Mouse (Mus musculus) lung, embryonic 15.5 days (tissue): Measurements from ENCODE around the gene Tlr3. TPM values are rescaled to one million over a fixed set of nuclear protein-coding genes. Genes with fewer than 3 reads are reported as not detected.
A peak's percentile ranks its signal among the peaks of the same experiment; 100 is the strongest.

Experiments used
- ATAC-seq: fragments of 200-750 bp; cut with Nextera tagmentation; 2 replicates; pipeline ENCODE4 v1.8.0; 2017; ENCODE audit warnings: moderate number of reproducible peaks, borderline replicate concordance; ENCODE audit not compliant: low FRiP score, low TSS enrichment; ENCODE audit errors: extremely low read depth
- H3K27ac ChIP-seq: fragments of 300-500 bp; sonication (generic); 2 replicates; pipeline ENCODE4 v1.5.1; 2015; ENCODE audit warnings: moderate library complexity, mild to moderate bottlenecking, inconsistent platforms
- H3K27me3 ChIP-seq: fragments of 300-500 bp; sonication (generic); 2 replicates; pipeline ENCODE4 v1.6.1; 2015; ENCODE audit warnings: inconsistent platforms
- H3K36me3 ChIP-seq: fragments of 300-500 bp; sonication (generic); 2 replicates; pipeline ENCODE4 v1.6.1; 2015; ENCODE audit warnings: inconsistent platforms
- H3K4me1 ChIP-seq: fragments of 300-500 bp; sonication (generic); 2 replicates; pipeline ENCODE4 v1.6.1; 2015; ENCODE audit warnings: inconsistent platforms
- H3K4me2 ChIP-seq: fragments of 300-500 bp; sonication (generic); 2 replicates; pipeline ENCODE4 v1.6.1; 2015; ENCODE audit warnings: inconsistent platforms, mild to moderate bottlenecking, moderate library complexity
- H3K4me3 ChIP-seq: fragments of 300-500 bp; sonication (generic); 2 replicates; pipeline ENCODE4 v1.5.1; 2015; ENCODE audit warnings: mild to moderate bottlenecking, inconsistent platforms
- H3K9ac ChIP-seq: fragments of 300-500 bp; sonication (generic); 2 replicates; pipeline ENCODE4 v1.6.1; 2015; ENCODE audit warnings: inconsistent platforms
- H3K9me3 ChIP-seq: fragments of 300-500 bp; sonication (generic); 2 replicates; pipeline ENCODE4 v1.6.1; 2016; ENCODE audit warnings: inconsistent platforms
- WGBS: fragments of 180-500 bp; shearing (Covaris S2); methylation state at CpG from one replicate; pipeline ENCODE4 v1.1.7; 2015; 5-methylcytosine and 5-hydroxymethylcytosine counted together
- polyA plus RNA-seq: library from polyadenylated mRNA; unstranded; fragments of >200 nt; fragmentation: Nextera tagmentation; extraction: Ambion mirVana; gene quantifications from 2 replicates; pipeline ENCODE4 v1.2.1, GENCODE M21; 2015

Tlr3 gene
- polyA plus RNA-seq, result 2.3 and 3.5 TPM in 2 replicates

DNA sequence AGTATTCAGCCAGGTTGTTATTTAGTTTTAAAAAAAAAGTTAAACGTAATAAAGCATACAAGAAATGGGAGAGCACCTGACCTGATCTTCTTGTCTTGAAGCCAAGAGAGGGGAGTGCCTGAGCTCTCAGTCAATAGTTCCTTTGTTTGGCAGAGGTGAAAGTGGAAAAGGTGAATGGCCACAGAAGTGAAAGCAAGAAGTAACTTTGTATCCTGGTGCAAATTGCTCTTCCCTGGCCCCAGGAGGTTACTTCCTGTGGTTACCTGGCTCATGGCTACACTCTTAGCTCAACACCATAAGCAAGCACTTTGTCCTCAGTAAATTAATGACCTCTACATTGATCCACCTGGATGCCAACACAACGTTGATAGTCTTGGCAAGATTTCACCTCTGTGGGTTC lies at the start of gene Tlr3:
Gene Tlr3, minus strand, starts transcription at position 199 of the 400 bp plus-strand sequence.
- Histone ChIP-seq H3K9ac (peak within 1 kb of the TSS; percentile 45), H3K9me3 (no peaks in the 10 kb centered on the region), H3K4me2 (peak within 1 kb of the TSS; percentile 66), H3K27me3 (no peaks in the 10 kb centered on the region), H3K4me1 (peaks cover 8% of the 10 kb centered on the region; the same call in 1 of the 2 replicates), H3K27ac (peak within 1 kb of the TSS; percentile 85), H3K4me3 (peak within 1 kb of the TSS; percentile 48), H3K36me3 (no peaks in the 10 kb centered on the region)
- peak; percentile 40; the same call in 1 of the 2 replicates for ATAC-seq
- WGBS, result 47% methylated on average over 2 of the region's 2 CpGs

DNA sequence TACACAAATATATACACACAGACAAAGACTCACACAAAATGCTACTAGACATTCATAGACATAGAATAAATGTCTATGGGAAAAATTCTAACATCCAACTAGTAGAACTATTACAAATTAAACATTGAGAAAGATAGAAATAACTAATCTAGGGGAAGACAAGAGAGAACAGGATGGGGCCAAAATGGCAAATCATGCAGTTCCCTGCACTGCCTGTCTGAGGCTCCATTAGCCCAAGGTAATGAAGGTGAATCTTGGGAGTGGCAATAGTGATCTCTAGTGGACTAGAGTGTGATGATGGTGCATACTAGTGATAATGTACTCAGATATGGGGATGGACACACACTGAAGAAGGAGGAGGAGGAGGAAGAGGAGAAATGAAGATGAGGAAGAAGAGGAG lies 47.0 kb upstream of the Tlr3 start:
- Histone ChIP-seq H3K9me3 (no peaks in the 10 kb centered on the region), H3K36me3 (no peaks in the 10 kb centered on the region), H3K9ac (no peak overlapping the region), H3K4me3 (no peak overlapping the region), H3K27me3 (no peaks in the 10 kb centered on the region), H3K27ac (no peak overlapping the region), H3K4me1 (no peaks in the 10 kb centered on the region), H3K4me2 (no peak overlapping the region)
- ATAC-seq, result no peak

DNA sequence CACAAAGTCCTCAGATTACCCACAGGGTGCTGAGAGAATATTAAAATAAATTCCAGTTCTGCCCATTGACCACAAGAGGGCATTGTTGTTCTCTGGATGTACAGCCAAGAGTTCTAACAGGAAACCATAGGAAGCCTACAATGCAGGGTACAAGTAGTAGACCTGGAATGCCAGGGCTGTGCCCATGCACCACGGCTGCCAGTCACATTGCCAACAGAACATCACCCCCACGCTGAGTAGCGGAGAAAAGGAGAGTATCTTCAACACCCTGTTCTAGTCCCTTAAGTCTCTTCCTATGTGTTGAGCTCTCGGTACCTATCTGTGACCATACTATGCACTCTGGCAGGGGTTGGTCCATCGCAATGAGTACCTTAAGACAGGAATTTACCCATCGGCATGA lies 43.5 kb upstream of the Tlr3 start:
- H3K9ac ChIP-seq, result no peak overlapping the region
- no peak for ATAC-seq
- H3K4me1 ChIP-seq, result no peaks in the 10 kb centered on the region
- no peaks in the 10 kb centered on the region for H3K27me3 ChIP-seq
- H3K36me3 ChIP-seq, result no peaks in the 10 kb centered on the region
- 56% methylated on average over 6 of the region's 6 CpGs for WGBS
- H3K4me2 ChIP-seq, result no peak overlapping the region
- no peak overlapping the region for H3K27ac ChIP-seq
- H3K9me3 ChIP-seq, result no peaks in the 10 kb centered on the region
- no peak overlapping the region for H3K4me3 ChIP-seq

DNA sequence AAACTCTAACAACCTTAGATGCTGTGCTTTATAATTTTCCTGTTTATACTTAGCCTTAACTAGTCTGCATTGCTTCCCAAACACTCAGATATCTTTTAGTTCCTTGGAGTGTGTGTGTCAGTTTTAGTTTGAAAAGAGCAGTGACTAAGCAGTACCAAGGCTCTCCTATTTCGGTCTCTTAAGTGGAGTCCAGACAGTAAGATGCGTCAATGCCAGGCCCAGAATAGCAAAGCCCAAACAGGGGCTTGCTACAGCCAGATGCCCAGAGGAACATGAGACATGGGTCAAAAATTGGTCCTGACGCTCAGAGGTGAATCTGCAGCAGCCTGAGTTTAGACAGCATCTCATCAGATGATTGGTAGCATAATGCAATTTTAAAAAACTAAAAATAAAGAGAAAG lies 41.2 kb upstream of the Tlr3 start:
- H3K4me3 ChIP-seq, result no peak overlapping the region
- no peaks in the 10 kb centered on the region for H3K27me3 ChIP-seq
- no peaks in the 10 kb centered on the region for H3K4me1 ChIP-seq
- no peak overlapping the region for H3K4me2 ChIP-seq
- H3K9ac ChIP-seq, result no peak overlapping the region
- no peak overlapping the region for H3K27ac ChIP-seq
- ATAC-seq, result no peak
- no peaks in the 10 kb centered on the region for H3K36me3 ChIP-seq
- 72% methylated on average over 3 of the region's 3 CpGs for WGBS
- no peaks in the 10 kb centered on the region for H3K9me3 ChIP-seq

DNA sequence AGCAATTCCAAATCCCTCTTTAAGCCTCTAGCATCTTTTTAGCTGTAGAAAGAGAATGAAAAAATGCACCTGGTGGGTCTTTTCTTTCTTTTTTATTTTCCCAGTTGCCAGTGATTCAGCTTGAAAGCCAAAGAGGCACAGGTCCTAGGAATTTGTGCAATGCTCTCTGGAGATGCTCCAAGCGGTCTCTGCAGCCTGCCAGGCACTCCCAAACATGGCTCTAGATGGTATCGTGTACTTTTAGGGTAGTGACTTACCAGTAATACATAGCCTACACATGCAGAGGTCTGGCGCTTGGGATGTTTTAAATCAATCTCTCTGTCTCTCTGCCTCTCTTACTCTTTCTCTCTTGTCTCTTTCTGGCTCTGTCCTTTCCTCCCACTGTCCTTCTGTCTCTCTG lies 38.0 kb upstream of the Tlr3 start:
- no peak for ATAC-seq
- H3K4me2 ChIP-seq, result no peak overlapping the region
- H3K4me1 ChIP-seq, result no peaks in the 10 kb centered on the region
- no peak overlapping the region for H3K4me3 ChIP-seq
- no peak overlapping the region for H3K27ac ChIP-seq
- WGBS, result 64% methylated on average over 3 of the region's 3 CpGs
- no peaks in the 10 kb centered on the region for H3K27me3 ChIP-seq
- H3K36me3 ChIP-seq, result no peaks in the 10 kb centered on the region
- no peaks in the 10 kb centered on the region for H3K9me3 ChIP-seq
- no peak overlapping the region for H3K9ac ChIP-seq

DNA sequence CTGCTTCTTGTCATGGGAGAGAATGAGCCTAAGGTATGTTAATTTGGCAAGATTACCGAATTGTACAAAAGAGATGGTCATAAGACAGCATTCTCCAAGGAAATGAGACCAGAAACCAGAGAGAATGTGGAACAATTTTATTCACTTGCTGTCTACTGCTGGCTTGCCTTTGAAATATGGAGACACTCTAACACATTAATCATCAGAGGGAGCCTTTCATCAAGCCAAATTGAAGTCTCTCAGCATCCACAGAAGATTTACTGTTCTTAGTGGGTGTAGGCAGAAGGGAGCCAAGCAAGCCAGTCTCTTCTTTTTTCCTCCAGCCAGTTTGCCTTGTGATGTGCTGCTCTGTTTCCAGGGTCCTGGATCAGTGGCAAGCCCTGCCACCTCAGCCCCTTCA lies 37.4 kb upstream of the Tlr3 start:
- H3K4me1 ChIP-seq, result no peaks in the 10 kb centered on the region
- no peak overlapping the region for H3K9ac ChIP-seq
- H3K27me3 ChIP-seq, result no peaks in the 10 kb centered on the region
- no peak overlapping the region for H3K4me2 ChIP-seq
- no peak for ATAC-seq
- H3K36me3 ChIP-seq, result no peaks in the 10 kb centered on the region
- whole genome bisulfite sequencing, result 72% methylated on average over 1 of the region's 1 CpGs
- no peak overlapping the region for H3K4me3 ChIP-seq
- H3K27ac ChIP-seq, result no peak overlapping the region
- no peaks in the 10 kb centered on the region for H3K9me3 ChIP-seq

DNA sequence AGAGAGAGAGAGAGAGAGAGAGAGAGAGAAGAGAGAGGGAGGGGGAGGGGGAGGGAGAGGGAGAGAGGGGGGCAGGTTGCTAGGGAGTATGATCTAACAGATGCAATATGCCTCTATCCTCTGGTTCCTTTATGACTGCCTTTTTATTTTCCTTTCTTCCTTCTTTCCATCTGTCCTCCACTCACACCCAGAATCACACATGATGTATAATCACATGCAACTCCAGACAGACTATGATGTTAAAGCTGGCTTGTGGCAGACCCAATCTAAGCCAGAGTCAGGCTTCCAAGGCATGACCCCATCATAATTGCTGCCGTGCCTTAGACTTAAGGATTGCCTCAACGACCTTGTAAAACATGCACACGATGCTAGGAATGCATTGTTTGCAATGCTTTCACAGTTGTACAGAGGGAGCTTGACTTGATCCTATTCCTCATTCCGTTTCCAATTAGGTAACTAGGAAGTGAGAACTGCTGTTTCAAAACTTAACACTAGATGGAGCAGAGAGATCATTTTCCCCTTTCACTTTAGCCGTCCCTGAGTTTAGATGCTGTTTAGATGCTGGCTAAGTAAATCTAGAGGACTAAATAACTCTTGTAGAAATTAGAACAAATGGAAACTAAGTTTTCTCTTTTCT lies 28.1 kb upstream of the Tlr3 start:
- Histone ChIP-seq H3K36me3 (no peaks in the 10 kb centered on the region), H3K4me3 (no peak overlapping the region), H3K4me2 (no peak overlapping the region), H3K27me3 (no peaks in the 10 kb centered on the region), H3K4me1 (peaks cover 3% of the 10 kb centered on the region; the same call in 1 of the 2 replicates), H3K9me3 (no peaks in the 10 kb centered on the region), H3K27ac (no peak overlapping the region), H3K9ac (no peak overlapping the region)
- 2% methylated on average over 5 of the region's 5 CpGs for WGBS
- no peak for ATAC-seq

DNA sequence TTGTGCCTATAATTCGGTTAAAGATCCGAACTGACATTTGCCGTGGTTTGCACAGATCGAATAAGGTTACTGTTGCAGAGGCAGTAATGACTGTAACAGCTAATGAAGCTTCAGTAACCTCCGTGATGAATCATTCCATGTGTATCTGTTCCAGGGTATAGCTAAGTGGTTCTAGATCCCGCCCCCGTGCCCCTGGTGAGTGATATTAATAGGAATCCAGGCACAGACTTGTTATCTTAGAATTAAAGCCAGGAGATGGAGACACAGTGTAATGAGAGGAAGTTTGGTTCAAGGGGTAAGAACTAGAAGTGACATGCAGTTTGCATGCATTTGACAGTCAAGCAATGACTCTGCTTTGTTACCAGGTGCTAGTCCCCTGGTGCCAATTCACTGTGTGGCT lies 9.3 kb upstream of the Tlr3 start:
- 85% methylated on average over 7 of the region's 7 CpGs for WGBS
- no peak for ATAC-seq
- no peaks in the 10 kb centered on the region for H3K36me3 ChIP-seq
- no peaks in the 10 kb centered on the region for H3K27me3 ChIP-seq
- no peaks in the 10 kb centered on the region for H3K9me3 ChIP-seq
- H3K4me3 ChIP-seq, result no peak overlapping the region
- H3K9ac ChIP-seq, result no peak overlapping the region
- no peak overlapping the region for H3K27ac ChIP-seq
- no peak overlapping the region for H3K4me2 ChIP-seq
- no peaks in the 10 kb centered on the region for H3K4me1 ChIP-seq

DNA sequence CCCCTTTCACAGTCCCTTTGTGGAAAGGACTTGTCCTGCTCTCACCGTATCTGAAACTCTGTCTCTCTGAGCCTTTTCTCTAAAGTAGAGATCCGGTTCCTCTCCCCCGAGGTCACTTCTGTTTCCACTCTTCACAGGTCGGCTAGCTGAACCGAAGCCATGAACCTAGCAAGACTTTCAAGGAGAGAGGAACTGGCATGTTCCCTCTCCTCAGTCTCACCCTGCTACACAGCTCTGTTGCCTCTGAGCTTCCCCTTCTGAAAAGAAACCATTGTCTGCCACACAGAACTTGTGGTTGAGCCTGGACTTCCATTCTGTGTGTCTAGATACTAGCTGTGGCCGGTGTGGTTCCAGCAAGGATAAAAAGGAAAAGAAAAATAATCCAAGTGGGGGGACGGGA lies 4.1 kb upstream of the Tlr3 start:
- 70% methylated on average over 7 of the region's 7 CpGs for WGBS
- H3K27me3 ChIP-seq, result no peaks in the 10 kb centered on the region
- no peak overlapping the region for H3K4me2 ChIP-seq
- H3K27ac ChIP-seq, result no peak overlapping the region
- H3K4me1 ChIP-seq, result peaks cover 8% of the 10 kb centered on the region; the same call in 1 of the 2 replicates
- no peaks in the 10 kb centered on the region for H3K9me3 ChIP-seq
- H3K36me3 ChIP-seq, result no peaks in the 10 kb centered on the region
- no peak for ATAC-seq
- H3K4me3 ChIP-seq, result no peak overlapping the region
- no peak overlapping the region for H3K9ac ChIP-seq

DNA sequence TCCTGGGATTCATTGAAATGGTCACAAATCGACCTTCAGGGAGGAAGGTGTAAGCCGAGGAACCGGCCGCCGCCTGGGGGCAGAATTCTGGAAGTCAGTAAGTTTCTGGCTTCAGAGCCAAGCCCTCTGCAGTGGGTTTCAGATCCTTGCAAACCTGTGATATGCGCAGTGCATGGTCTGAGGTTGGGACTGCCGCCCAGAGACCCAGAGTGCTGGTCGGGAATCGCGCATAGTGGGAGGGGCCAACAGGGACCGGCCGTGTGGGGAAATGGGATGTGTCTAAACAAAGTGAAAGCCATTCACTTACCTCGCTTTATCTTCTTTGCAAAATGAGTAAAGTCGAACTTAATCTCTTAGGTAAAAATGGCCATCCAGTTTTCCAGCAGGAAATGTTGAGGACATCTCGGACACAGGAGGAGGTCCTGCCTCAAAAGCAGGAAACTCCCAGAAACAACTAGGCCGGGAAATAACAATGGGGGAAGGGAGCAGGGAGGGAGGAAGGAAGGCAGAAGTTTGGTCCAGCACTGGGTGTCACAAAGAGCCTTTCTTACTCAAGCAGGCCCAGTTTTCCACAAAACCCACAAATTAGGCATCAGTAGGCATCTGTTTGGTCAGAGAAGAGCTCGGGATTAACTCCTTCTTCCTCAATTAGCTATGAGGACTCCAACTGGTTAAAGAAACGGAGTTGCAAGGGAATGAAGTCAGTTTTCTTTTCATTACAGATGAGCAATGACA lies 567 bp downstream of the Tlr3 start:
- Histone ChIP-seq H3K27ac (peak overlapping the region; percentile 85), H3K4me2 (peak overlapping the region; percentile 66), H3K27me3 (no peaks in the 10 kb centered on the region), H3K9me3 (no peaks in the 10 kb centered on the region), H3K4me1 (peaks cover 8% of the 10 kb centered on the region; the same call in 1 of the 2 replicates), H3K4me3 (peak overlapping the region; percentile 48), H3K36me3 (no peaks in the 10 kb centered on the region), H3K9ac (peak overlapping the region; percentile 45)
- 6% methylated on average over 18 of the region's 18 CpGs for WGBS
- peak; percentile 96 for ATAC-seq

DNA sequence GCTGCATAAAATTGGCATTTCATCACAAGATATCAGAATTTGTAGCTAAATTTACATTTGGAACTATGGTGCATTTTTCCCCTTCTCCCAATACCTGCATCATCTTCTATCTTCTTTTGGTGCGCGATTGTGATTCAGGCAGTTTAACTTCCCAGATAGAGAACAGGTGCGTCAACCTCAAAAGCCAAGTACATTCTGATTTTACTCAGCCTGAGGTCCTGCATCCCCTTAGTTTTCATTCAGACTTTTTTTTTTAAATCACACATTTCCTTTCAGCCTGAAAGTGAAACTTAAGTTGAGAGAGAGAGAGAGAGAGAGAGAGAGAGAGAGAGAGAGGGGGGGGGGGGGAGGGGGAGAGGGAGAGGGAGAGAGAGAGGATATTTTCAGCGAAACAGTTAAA lies 1.2 kb downstream of the Tlr3 start:
- peak overlapping the region; percentile 45 for H3K9ac ChIP-seq
- no peak for ATAC-seq
- H3K9me3 ChIP-seq, result no peaks in the 10 kb centered on the region
- peaks cover 8% of the 10 kb centered on the region; the same call in 1 of the 2 replicates for H3K4me1 ChIP-seq
- peak overlapping the region; percentile 48 for H3K4me3 ChIP-seq
- 43% methylated on average over 4 of the region's 4 CpGs for WGBS
- H3K27ac ChIP-seq, result peak overlapping the region; percentile 85
- no peaks in the 10 kb centered on the region for H3K27me3 ChIP-seq
- peak overlapping the region; percentile 66 for H3K4me2 ChIP-seq
- H3K36me3 ChIP-seq, result no peaks in the 10 kb centered on the region

DNA sequence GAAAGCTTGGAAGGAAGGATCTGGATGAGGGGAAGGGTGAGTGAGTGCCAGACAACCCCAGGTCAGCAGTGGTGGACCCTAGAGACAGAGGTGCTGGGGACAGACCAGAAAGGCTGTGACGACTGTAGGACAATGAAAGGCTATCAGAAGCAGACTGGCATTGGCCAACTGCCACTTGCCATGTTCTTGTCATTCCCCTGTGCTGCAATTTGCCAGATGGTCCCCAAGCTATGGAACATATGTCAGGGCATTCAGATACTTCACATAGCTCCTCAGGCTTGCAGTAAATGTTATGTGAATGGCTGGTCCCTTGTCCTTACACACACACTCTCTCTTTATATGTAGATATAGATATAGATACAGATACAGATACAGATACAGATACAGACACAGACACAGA lies 27.6 kb downstream of the Tlr3 start:
- no peak overlapping the region for H3K4me3 ChIP-seq
- no peaks in the 10 kb centered on the region for H3K9me3 ChIP-seq
- ATAC-seq, result no peak
- H3K36me3 ChIP-seq, result no peaks in the 10 kb centered on the region
- H3K4me2 ChIP-seq, result no peak overlapping the region
- no peak overlapping the region for H3K27ac ChIP-seq
- H3K4me1 ChIP-seq, result peaks cover 10% of the 10 kb centered on the region
- H3K27me3 ChIP-seq, result peaks cover 12% of the 10 kb centered on the region
- WGBS, result 41% methylated on average over 1 of the region's 1 CpGs
- no peak overlapping the region for H3K9ac ChIP-seq
